Mouse (Mus musculus): Measurements from ENCODE around the gene Siah3. TPM values are rescaled to one million over a fixed set of nuclear protein-coding genes. Genes with fewer than 3 reads are reported as not detected.
A peak's percentile ranks its signal among the peaks of the same experiment; 100 is the strongest.

Gene Siah3
- total RNA-seq, 2 experiments from 2014 or later = 0.33 to 0.50 TPM

GRCm38 (mm10) chr14:75463171-75463570 lies 7.4 kb downstream of the Siah3 start:
- peak in 1 of 2 experiments; percentile 8 for DNase-seq

GRCm38 (mm10) chr14:75468941-75469340 lies 13.2 kb downstream of the Siah3 start:
- DNase-seq = no peak

GRCm38 (mm10) chr14:75473061-75473930 lies 17.5 kb downstream of the Siah3 start:
- DNase-seq = peak; percentile 70 to 74

- no peak for DNase-seq
Observed at GRCm38 (mm10) chr14:75475887-75476286, 20.1 kb downstream of the Siah3 start.

- no peak for DNase-seq
Observed at GRCm38 (mm10) chr14:75482231-75483175, 26.7 kb downstream of the Siah3 start.

GRCm38 (mm10) chr14:75483176-75483546 lies 27.4 kb downstream of the Siah3 start:
- no peak for DNase-seq

GRCm38 (mm10) chr14:75487932-75488331 lies 32.1 kb downstream of the Siah3 start:
- no peak for DNase-seq

GRCm38 (mm10) chr14:75493555-75494194 lies 37.9 kb downstream of the Siah3 start:
- no peak for DNase-seq

- DNase-seq = no peak
Observed at GRCm38 (mm10) chr14:75494926-75495325, 39.1 kb downstream of the Siah3 start.

- no peak for DNase-seq
Observed at GRCm38 (mm10) chr14:75501501-75501990, 45.8 kb downstream of the Siah3 start.

GRCm38 (mm10) chr14:75502446-75502845 lies 46.7 kb downstream of the Siah3 start:
- DNase-seq = peak; percentile 2 to 9

- no peak for DNase-seq
Observed at GRCm38 (mm10) chr14:75504255-75504654, 48.5 kb downstream of the Siah3 start.

- no peak for DNase-seq
Observed at GRCm38 (mm10) chr14:75505126-75505840, 49.5 kb downstream of the Siah3 start.

- DNase-seq = no peak
Observed at GRCm38 (mm10) chr14:75506246-75506645, 50.5 kb downstream of the Siah3 start.

GRCm38 (mm10) chr14:75510125-75510524 lies 54.3 kb downstream of the Siah3 start:
- no peak for DNase-seq

GRCm38 (mm10) chr14:75512946-75513345 lies 57.2 kb downstream of the Siah3 start:
- no peak for DNase-seq

GRCm38 (mm10) chr14:75516161-75516560 lies 60.4 kb downstream of the Siah3 start:
- DNase-seq = no peak

- no peak for DNase-seq
Observed at GRCm38 (mm10) chr14:75516917-75517595, 61.3 kb downstream of the Siah3 start.

GRCm38 (mm10) chr14:75518196-75518887 lies 62.6 kb downstream of the Siah3 start:
- no peak for DNase-seq

- DNase-seq = no peak
Observed at GRCm38 (mm10) chr14:75518899-75519298, 63.1 kb downstream of the Siah3 start.

Data from adrenal gland, postnatal 36 days (tissue).